Mouse (Mus musculus): ENCODE measurements around the gene Aldh5a1.

GRCm38 (mm10) chr13:24909112-24909511 lies 28.3 kb downstream of the Aldh5a1 start:
- TF ChIP-seq CTCF (IDR thresholded peaks at IDR 0.05; ENCODE audit: extremely low read depth, insufficient read depth, insufficient read length, insufficient replicate concordance) (no peak), POLR2A (IDR thresholded peaks at IDR 0.05; ENCODE audit: low read depth, low read length) (no peak)

All from spleen, adult 2 months (tissue).